Mouse (Mus musculus) layer of hippocampus, adult 9-11 months (tissue): ENCODE results near the gene Mettl25.

Experiments
- DNase-seq: peaks from one replicate; pipeline ENCODE4 v3.0.0; 2022

The Mettl25 gene

DNA sequence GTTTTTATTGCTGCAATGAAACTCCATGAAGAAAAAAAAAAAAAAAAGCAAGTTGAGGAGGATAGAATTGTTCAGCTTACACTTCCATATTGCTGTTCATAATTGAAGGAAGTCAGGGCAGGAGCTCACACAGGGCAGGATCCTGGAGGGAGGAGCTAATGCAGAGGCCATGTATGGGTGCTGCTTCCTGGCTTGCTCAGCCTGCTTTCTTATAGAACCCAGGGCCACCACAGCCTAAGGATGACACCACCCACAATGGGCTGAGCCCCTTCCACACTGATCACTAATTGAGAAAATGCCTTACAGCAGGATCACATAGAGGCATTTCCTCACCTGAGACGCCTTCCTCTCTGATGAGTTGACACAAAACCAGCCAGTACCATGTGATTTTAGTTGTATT lies 95.2 kb downstream of the Mettl25 start:
- no peak for DNase-seq

DNA sequence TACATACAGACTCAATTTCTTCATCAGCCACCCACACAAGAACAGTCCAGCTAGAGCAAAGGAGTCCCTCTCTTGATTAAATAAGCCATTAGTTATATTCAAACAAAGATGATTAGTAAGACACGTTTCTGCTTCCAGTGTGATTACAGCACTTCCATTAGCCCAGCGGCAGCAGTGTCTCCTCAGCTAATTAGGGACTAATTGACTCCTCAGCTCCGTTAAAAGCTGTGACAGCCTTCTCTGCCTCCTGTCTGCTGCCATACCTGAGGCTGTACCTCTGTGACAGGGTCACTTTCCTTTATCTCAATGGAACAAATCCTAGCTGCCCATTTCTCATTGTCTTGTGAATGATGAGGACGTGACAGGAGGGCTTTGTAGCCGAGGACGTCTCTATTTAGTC lies 99.4 kb downstream of the Mettl25 start:
- no peak for DNase-seq

DNA sequence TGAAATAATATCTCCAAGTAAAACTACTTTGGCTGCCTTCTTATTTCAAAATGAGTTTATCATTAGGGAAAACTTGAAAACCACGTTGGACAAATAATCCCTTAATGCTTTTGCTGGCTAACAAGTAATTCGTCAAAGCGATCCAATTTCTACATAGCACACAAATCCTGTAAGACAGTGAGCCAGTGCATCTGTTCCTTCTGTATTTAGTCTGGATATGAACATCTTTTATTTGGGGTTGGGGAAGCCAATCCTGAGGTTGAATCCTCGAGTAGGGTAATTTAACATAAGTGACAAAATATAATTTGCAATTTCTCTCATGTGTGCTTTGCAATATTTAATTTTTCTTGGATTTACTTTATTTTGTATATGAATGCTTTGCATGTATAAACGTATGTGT lies 102.2 kb downstream of the Mettl25 start:
- no peak for DNase-seq

DNA sequence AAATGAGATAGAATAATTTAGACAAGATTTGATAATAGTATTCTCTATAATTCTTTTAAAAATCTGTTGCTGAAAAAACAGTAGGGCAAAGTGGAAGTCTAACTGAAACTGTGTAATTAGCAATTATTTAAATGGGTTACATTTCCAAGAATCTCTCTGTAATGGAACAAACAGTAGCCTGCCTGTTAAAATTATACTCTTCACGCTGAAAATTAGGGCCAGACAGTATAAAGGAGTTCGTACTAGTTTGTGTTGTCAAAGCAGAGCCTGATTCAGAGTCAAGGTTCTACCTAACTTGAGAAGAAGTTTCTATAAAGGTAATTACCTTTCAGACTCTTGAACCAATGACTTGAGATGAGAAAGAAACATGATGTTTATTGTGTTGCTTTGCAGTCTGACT lies 113.4 kb downstream of the Mettl25 start:
- DNase-seq, result no peak

DNA sequence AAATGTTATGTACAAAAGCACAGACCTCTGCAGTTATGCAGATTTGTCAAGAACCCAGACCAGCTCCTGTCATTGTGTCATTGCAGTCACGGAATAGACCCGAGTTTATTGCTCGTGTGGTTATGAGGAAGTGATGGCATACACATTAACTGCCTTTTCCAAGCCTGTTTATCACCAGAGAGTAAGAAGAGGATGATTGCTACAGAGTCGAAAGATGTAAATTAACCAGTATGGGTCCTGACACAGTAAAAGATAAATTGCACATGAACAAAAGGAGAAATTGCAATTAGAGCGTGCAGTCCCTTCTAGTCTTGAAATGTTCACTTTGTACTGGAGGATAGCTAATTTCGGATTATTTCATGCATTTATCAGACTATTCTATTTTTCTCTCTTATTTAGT lies 113.8 kb downstream of the Mettl25 start:
- DNase-seq, result no peak

DNA sequence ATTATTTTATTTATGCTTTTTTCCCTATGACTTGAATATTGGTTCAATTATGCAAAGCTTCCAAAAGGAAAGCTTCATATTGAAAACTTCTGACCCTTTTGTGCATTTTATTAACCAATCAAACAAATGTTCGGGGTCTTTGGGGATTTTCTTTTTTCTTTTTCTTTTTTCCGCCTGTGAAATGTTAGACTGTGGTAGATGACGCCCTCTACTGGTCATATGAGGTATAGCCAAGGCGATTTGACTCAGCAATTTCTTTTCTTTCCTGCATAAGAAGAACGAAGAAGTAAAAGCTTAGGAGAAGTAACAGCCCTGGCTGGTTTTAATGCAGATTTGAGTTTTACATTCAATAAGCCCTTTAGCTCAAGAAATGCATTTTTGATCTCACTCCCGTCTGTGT lies 126.3 kb downstream of the Mettl25 start:
- no peak for DNase-seq

DNA sequence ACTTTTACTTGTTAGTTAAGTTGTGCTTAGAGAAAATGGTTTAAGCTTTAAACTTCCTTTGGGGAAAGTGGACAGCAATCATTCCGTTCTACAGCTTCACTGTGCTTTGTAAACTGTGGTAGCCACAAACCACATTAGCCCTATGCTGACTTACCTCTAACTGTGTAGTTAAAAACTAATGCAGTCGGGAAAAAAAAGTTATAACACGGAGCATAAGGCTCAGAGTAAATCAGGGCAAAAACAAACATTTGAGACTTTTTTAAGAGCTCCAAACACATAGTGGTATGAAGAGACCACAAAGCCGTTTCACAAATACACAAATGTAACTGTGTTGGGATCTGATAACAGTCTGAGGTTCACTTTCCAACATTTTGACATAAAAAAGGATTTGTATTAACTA lies 126.8 kb downstream of the Mettl25 start:
- DNase-seq, result no peak

DNA sequence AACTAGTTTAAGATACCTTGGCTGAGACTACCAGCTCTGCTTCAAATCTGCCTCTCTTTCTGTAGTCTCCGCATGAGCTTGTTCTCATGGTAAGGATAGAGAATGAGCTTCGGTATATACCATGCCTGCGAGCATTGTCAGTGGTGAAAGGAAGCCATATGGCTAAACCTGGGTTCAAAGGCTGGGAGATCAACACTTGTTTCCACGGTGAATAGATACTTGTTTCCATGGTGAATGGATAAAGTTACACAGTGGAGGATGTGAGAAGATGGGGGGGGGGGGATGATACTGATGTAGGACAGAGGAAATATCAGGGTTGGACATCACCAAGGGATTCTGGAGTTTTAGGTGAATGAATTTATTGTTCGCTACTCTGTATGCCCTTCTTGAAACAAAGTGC lies 128.0 kb downstream of the Mettl25 start:
- DNase-seq, result no peak
